Mouse (Mus musculus) CH12F3 (cell line): ENCODE measurements around the gene Zswim4.

Source experiments
- in situ Hi-C: fragments of 300-500 bp; cut with MboI; formaldehyde crosslinking; loops from 2 replicates; pipeline ENCODE4 v1.14.3; 2020; ENCODE audit warnings: low sequenced_read_pairs

The Zswim4 gene

DNA sequence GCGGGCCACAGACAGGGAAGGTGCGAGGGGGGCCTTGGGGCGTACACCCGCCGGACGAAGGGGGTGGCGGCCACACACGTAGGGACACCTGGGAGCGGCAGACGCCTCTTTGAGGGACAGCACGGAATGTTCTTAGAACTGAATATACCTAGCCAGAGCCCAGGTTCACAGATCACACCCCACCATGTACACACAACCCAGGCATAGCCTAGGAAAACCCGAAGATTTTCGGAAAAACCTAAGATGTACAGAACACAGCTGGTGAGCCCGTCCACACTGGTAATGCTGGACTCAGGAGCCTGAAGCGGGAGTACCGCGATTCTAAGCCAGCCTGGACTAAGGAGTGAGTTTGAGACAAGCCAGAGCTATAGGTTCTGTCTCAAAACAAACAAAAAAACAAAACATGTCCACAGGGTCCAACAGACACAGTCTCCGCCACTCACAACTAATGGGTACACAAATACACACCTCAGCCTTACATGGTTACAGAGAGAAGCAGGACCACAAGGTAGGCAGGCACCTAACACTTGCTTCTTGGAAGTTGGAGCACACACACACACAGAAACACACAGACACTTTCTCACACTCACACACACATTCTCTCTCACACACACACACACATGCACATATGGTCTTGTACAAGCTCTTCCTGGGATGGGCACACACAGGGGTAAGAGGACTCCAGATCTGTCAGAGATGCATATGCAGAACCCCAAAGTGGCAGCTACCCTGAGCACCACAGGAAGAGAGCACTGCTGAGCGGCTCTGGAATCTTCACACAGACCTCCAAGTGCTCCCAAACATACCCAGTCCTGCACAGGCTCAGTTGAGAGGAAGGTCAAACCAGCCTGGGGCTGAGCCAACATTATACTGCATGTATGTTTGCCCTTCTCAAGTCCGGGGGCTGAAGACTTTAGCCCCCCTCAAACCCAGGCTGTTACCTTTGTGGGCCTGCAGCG lies 52.5 kb downstream of the Zswim4 start:
- in situ Hi-C loops: loop anchor here (5.0 kb wide), 1 partner anchor 163 kb away; no protein-coding TSS in a partner anchor

GRCm38 (mm10) chr8:84183261-84184084 lies 53.4 kb downstream of the Zswim4 start:
- in situ Hi-C loops: loop anchor here (5.0 kb wide), 1 partner anchor 164 kb away; no protein-coding TSS in a partner anchor

- in situ Hi-C loops: loop anchor here (5.0 kb wide), 1 partner anchor 164 kb away; no protein-coding TSS in a partner anchor
These were observed 54.0 kb downstream of the Zswim4 start for GRCm38 (mm10) chr8:84182833-84183232.

- in situ Hi-C loops: loop anchor here (5.0 kb wide), 1 partner anchor 167 kb away; no protein-coding TSS in a partner anchor
These were observed 56.2 kb downstream of the Zswim4 start for GRCm38 (mm10) chr8:84180530-84181190.

GRCm38 (mm10) chr8:84179946-84180345 lies 56.9 kb downstream of the Zswim4 start:
- in situ Hi-C loops: loop anchor here (5.0 to 10.0 kb wide), 2 partner anchors 145 to 167 kb away; no protein-coding TSS in a partner anchor

DNA sequence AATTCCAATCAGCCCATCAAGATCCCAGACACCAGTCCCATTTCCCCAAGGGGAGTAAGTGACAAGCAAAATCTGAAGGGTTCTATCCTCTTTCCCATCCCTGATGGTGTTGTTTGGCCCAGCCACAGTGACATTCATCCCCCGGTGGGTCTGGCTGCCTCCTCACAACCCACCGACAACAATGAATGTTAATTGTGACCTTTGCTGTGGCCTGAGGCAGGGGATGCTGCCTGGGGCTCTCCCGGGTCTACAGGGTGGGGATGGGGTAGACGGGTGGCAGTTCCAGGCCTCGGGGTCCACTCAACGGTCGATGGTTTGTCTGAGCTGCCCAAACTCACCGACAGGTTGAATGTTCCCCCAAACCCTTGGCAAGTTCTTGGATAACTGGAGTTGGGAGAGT lies 58.3 kb downstream of the Zswim4 start:
- in situ Hi-C loops: loop anchor here (10.0 kb wide), 1 partner anchor 144 kb away; no protein-coding TSS in a partner anchor

DNA sequence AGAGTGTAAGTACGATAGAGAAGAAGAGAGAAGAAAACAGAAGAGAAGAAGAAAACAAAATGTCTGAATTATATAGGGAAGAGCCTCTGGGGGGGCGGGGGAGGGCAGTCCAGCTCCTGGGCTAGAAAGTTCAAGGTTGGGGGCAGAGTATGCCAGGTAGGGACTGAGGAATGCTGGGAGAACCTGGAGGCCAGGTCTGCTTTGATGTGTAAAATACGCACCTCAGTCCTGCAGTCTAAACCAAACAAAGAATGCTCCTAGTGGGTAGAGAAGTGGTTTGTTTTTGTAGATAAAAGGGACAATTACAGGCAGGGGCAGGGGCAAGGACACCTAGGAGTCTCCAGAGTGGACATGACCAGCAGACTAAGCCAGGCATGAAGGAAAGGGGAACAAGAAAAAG lies 59.5 kb downstream of the Zswim4 start:
- in situ Hi-C loops: loop anchor here (10.0 kb wide), 1 partner anchor 143 kb away; no protein-coding TSS in a partner anchor

GRCm38 (mm10) chr8:84176560-84176959 lies 60.3 kb downstream of the Zswim4 start:
- in situ Hi-C loops: loop anchor here (10.0 kb wide), 1 partner anchor 142 kb away; no protein-coding TSS in a partner anchor

DNA sequence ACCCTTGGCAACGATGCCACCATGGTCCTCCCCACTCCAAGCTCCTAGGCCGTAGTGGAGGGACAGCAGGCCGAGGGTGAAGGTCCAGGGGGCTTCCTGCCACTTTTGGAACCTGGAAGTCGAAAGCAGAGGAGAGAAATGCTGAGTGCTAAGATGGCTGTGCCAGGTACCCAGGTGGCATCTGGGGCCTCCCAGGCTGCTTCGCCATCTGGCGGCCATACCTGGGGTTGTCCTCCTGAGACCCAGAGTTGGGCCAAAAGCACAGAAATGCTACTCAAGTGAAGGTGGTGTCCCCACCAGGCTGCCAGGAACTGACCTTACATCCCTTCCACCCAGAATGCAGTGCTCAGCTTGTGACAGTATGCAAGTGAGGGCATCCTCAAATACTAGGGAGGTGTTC lies 63.0 kb downstream of the Zswim4 start:
- in situ Hi-C loops: loop anchor here (10.0 kb wide), 1 partner anchor 139 kb away; no protein-coding TSS in a partner anchor

DNA sequence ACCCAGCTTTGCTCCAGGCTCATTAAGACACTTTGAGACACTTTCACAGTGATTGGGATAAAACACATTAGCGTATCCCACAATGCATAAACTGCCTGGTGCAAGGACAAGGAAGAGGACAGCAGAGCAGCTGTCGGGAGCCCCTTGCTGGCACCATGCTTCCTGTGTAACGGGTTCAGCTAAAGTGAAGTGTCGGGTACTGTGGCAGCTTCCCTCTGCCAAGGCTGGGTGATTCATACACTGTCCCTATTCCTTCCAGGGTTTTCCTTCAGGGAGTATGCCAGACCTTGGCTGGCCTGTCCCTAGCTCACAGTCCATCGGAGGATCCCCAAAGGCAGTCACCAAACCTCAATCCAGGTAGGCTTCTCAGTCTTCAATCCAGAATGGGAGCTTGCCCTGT lies 66.8 kb downstream of the Zswim4 start:
- in situ Hi-C loops: loop anchor here (10.0 kb wide), 1 partner anchor 135 kb away; no protein-coding TSS in a partner anchor

DNA sequence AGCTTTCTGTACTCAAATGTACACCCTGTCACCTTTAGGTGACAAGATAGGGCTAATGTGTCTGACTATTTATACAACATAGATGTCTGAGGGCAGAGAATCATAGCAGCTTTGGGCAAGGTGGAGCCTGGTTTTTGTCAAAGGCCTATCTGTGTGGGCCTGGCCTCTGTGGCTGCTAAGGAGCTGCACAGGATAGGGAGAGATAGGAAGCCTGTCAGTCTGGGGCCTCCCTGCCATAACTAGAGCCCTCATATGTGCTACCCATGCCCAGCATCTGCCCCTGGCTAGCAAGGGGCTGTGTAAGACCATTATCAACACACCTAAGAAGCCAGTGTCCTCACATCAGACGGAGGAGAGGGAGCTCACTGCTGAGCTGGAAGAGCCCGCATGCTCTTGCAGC lies 69.2 kb downstream of the Zswim4 start:
- in situ Hi-C loops: no loop called here
